Mouse (Mus musculus) spleen, postnatal 0 days (tissue): ENCODE data around the gene Armc12. TPM values are rescaled to one million over a fixed set of nuclear protein-coding genes. Genes with fewer than 3 reads are reported as not detected.

Experiments
- polyA plus RNA-seq: library from polyadenylated mRNA; unstranded; fragments of >200 nt; fragmentation: Nextera tagmentation; extraction: Ambion mirVana; gene quantifications from 2 replicates; pipeline ENCODE4 v1.2.1, GENCODE M21; 2015

Gene Armc12
- polyA plus RNA-seq = not detected in 2 replicates

GRCm38 (mm10) chr17:28530506-28530905 is at the start of gene Armc12:
Armc12 (plus strand) TSS chr17:28530806.

GRCm38 (mm10) chr17:28517441-28517955 is 13.1 kb upstream of the Armc12 start, which contains the start of gene Fkbp5:
Fkbp5 (minus strand) TSS chr17:28517527.

DNA sequence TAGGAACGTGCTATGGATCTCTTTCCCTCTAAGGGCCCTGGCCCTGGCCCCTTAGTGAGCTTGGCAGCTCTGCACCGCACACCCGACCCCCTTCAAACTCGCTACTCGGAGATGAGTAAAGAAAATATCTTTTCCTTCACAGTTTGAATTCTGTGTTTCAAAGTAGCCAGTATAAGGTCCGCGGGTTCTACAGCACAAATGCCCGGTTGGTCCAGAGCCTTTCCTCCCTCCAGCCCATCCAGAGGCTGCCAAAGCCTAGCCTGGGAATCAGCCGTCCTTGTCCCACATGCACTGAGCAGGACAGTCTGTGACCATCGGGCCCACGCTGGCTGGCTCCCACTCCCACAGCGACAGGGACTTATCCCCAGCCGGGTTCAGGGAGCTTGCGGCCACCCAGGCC is 18.5 kb downstream of the Armc12 start, which contains the start of gene Clpsl2:
TSS of gene Clpsl2 (plus strand) at position 301 of the 400 bp plus-strand sequence.

DNA sequence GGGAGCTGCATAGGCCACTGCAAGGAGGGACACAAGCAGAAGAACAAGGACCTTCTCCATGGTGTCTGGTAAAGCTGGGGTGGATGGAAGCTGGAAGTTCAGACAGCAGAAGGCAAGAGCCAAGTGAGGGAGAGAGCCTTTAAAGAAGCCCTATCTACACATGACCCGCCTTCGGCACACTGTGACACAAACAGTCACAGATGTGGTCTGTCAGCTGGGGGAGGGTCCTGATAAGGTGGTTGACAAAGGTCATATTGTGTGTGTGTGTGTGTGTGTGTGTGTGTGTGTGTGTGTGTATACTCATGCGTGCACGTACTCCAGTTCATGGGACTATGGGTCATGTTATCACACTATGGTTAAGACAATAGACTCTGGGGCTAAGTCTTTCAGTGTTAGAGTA is 30.0 kb downstream of the Armc12 start, which contains the start of gene Clps:
TSS of gene Clps (minus strand) at position 169 of the 400 bp plus-strand sequence.

GRCm38 (mm10) chr17:28575244-28576125 is 44.9 kb downstream of the Armc12 start, which contains the start of gene Lhfpl5:
Lhfpl5 (plus strand) TSS chr17:28575641.

Other genes starting within 250 kb of the Armc12 start
- 17.0 and 17.4 TPM in 2 replicates for gene Fance, start 217.3 kb upstream of the Armc12 start, polyA plus RNA-seq
- gene Rpl10a, start 202.3 kb upstream of the Armc12 start, polyA plus RNA-seq = 605 and 646 TPM in 2 replicates
- 2.9 and 3.8 TPM in 2 replicates for gene Tead3, start 180.0 kb upstream of the Armc12 start, polyA plus RNA-seq
- 1.8 and 2.1 TPM in 2 replicates for gene Tulp1, start 165.6 kb upstream of the Armc12 start, polyA plus RNA-seq
- 16.5 and 18.1 TPM in 2 replicates for gene Fkbp5, start 13.3 kb upstream of the Armc12 start, polyA plus RNA-seq
- not detected in 2 replicates for gene Clpsl2, start 18.6 kb downstream of the Armc12 start, polyA plus RNA-seq
- gene Clps, start 30.0 kb downstream of the Armc12 start, polyA plus RNA-seq = 92.0 and 280 TPM in 2 replicates
- gene Lhfpl5, start 44.8 kb downstream of the Armc12 start, polyA plus RNA-seq = 0.11 and 0.13 TPM in 2 replicates
- gene Srpk1, start 91.9 kb downstream of the Armc12 start, polyA plus RNA-seq = 49.3 and 50.4 TPM in 2 replicates
- 0.49 and 0.90 TPM in 2 replicates for gene Slc26a8, start 159.4 kb downstream of the Armc12 start, polyA plus RNA-seq
- gene Mapk14, start 160.5 kb downstream of the Armc12 start, polyA plus RNA-seq = 29.8 and 34.6 TPM in 2 replicates
- 3.1 and 3.6 TPM in 2 replicates for gene AC170998.1, start 195.3 kb downstream of the Armc12 start, polyA plus RNA-seq
- 27.5 and 39.9 TPM in 2 replicates for gene Mapk13, start 238.5 kb downstream of the Armc12 start, polyA plus RNA-seq